Mouse (Mus musculus) heart, embryonic 14.5 days (tissue): Measurements from ENCODE around the gene Arhgap6. TPM values are rescaled to one million over a fixed set of nuclear protein-coding genes. Genes with fewer than 3 reads are reported as not detected.

ENCODE experiments used
- ATAC-seq: fragments of 200-750 bp; cut with Nextera tagmentation; 2 replicates; pipeline ENCODE4 v1.8.0; 2017; ENCODE audit warnings: low read depth, moderate TSS enrichment; ENCODE audit not compliant: insufficient number of reproducible peaks, insufficient read depth, low FRiP score
- H3K27ac ChIP-seq, 2 experiments: fragments of 200-500 bp in 1 of 2; fragments of 300-500 bp in 1 of 2; sonication (generic) in 1 of 2; replicated peaks in 1 of 2; 2 replicates each; pipeline ENCODE4 v1.5.1; 2012 to 2014; ENCODE audit warnings: low read depth in 2 of 2, low read length in 2 of 2, control low read depth in 1 of 2, mild to moderate bottlenecking in 1 of 2, mixed read lengths in 1 of 2; ENCODE audit not compliant: control insufficient read depth in 1 of 2, insufficient read depth in 1 of 2
- H3K27me3 ChIP-seq: fragments of 300-500 bp; sonication (generic); 2 replicates; pipeline ENCODE4 v1.6.1; 2014; ENCODE audit warnings: mild to moderate bottlenecking, low read length, control low read depth; ENCODE audit not compliant: control insufficient read depth, insufficient read depth
- H3K36me3 ChIP-seq: fragments of 300-500 bp; sonication (generic); 2 replicates; pipeline ENCODE4 v1.6.1; 2014; ENCODE audit warnings: mild to moderate bottlenecking, control low read depth, low read length, mixed read lengths; ENCODE audit not compliant: control insufficient read depth, insufficient read depth
- H3K4me1 ChIP-seq, 2 experiments: fragments of 200-500 bp in 1 of 2; fragments of 300-500 bp in 1 of 2; sonication (generic) in 1 of 2; 2 replicates each; pipeline ENCODE4 v1.6.1; 2012 to 2014; ENCODE audit warnings: low read length in 2 of 2, control low read depth in 1 of 2, mixed read lengths in 1 of 2; ENCODE audit not compliant: control insufficient read depth in 2 of 2, insufficient read depth in 2 of 2
- H3K4me2 ChIP-seq: fragments of 300-500 bp; sonication (generic); 2 replicates; pipeline ENCODE4 v1.6.1; 2014; ENCODE audit warnings: mild to moderate bottlenecking, low read length
- H3K4me3 ChIP-seq, 2 experiments: fragments of 200-500 bp in 1 of 2; fragments of 300-500 bp in 1 of 2; sonication (generic) in 1 of 2; 2 replicates each; pipeline ENCODE4 v1.5.1; 2012 to 2014; ENCODE audit warnings: low read length in 2 of 2, mild to moderate bottlenecking in 2 of 2, control low read depth in 1 of 2, low read depth in 1 of 2, moderate library complexity in 1 of 2; ENCODE audit not compliant: control insufficient read depth in 1 of 2, insufficient read depth in 1 of 2
- H3K9ac ChIP-seq: fragments of 300-500 bp; sonication (generic); 2 replicates; pipeline ENCODE4 v1.6.1; 2014; ENCODE audit warnings: mild to moderate bottlenecking, low read length
- H3K9me3 ChIP-seq: fragments of 300-500 bp; sonication (generic); 2 replicates; pipeline ENCODE4 v1.6.1; 2016; ENCODE audit warnings: low read length, control low read depth; ENCODE audit not compliant: control insufficient read depth
- WGBS: fragments of 180-500 bp; shearing (Covaris S2); extraction: QIAGEN DNeasy Blood & Tissue Kit; methylation state at CpG from one replicate; pipeline ENCODE4 v1.1.7; 2014; 5-methylcytosine and 5-hydroxymethylcytosine counted together
- polyA plus RNA-seq: library from polyadenylated mRNA; unstranded; fragments of >200 nt; fragmentation: Nextera tagmentation; extraction: Ambion mirVana; gene quantifications from 2 replicates; pipeline ENCODE4 v1.2.1, GENCODE M21; 2014

Arhgap6 gene
- polyA plus RNA-seq, 1 experiment from 2014 or later: 7.2 TPM

- Histone ChIP-seq H3K36me3 (no peaks in the 10 kb centered on the region), H3K4me3 (no peak overlapping the region), H3K9ac (no peak overlapping the region), H3K4me2 (no peak overlapping the region), H3K27me3 (no peaks in the 10 kb centered on the region), H3K4me1 (no peaks in the 10 kb centered on the region), H3K27ac (no peak overlapping the region), H3K9me3 (no peaks in the 10 kb centered on the region)
- ATAC-seq: no peak
- 81% methylated on average over 2 of the region's 2 CpGs for WGBS
Observed at GRCm38 (mm10) chrX:169178634-169179033, 383.7 kb downstream of the Arhgap6 start.

DNA sequence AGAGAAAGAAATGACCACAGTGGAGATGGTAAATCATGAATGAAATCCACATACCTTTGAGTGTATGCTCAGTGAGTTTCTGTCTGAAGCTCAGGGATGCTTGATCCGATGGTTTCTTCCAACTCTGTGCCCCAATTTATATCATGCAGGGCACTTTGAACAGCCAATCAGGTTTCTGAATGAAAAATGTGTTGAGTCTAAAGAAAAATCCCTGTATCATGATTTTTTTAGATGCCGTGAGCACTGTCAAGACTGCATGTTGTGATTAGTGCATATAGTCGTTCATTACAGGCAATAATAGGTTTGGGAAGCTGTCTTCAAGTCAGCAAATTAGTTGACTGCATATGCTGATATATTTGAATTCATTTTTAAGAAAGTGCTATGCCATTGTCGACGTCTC is 392.2 kb downstream of the Arhgap6 start, which contains the start of gene Amelx:
Gene Amelx, minus strand, starts transcription at position 101 of the 400 bp plus-strand sequence.
- 73% methylated on average over 5 of the region's 5 CpGs for WGBS
- no peaks in the 10 kb centered on the region for H3K4me1 ChIP-seq
- no peak within 1 kb of the TSS for H3K27ac ChIP-seq
- no peak within 1 kb of the TSS for H3K4me3 ChIP-seq
- no peak within 1 kb of the TSS for H3K9ac ChIP-seq
- no peak within 1 kb of the TSS for H3K4me2 ChIP-seq
- ATAC-seq: no peak
- no peaks in the 10 kb centered on the region for H3K9me3 ChIP-seq
- H3K36me3 ChIP-seq: no peaks in the 10 kb centered on the region
- no peaks in the 10 kb centered on the region for H3K27me3 ChIP-seq

DNA sequence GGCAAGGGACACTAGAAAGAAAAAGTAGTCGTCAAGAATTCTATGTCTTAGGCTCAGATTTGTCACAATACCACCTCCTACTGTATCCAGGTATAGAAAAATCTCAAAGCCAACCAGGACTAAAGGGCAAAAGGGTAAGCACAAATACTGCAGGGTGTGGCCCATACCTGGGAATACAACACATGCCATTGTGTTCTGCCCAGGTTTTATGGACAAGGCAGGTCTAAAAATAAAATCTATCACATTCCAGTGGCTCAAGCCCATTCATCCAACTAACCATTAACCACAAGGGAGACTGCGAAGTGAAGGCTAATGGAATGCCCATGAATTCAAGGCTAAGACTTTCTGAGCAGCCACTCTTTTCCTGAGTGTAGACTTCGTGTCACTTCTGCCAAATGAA is 415.1 kb downstream of the Arhgap6 start:
- no peak overlapping the region for H3K9ac ChIP-seq
- H3K9me3 ChIP-seq: no peaks in the 10 kb centered on the region
- no peak overlapping the region for H3K4me3 ChIP-seq
- no peak for ATAC-seq
- no peak overlapping the region for H3K27ac ChIP-seq
- WGBS: 67% methylated on average over 3 of the region's 3 CpGs
- H3K36me3 ChIP-seq: no peaks in the 10 kb centered on the region
- H3K4me1 ChIP-seq: 0 out of 4 replicates have a peak, but pooled peaks cover 2% of the 10 kb centered on the region in 2 experiments
- H3K4me2 ChIP-seq: no peak overlapping the region
- H3K27me3 ChIP-seq: no peaks in the 10 kb centered on the region

GRCm38 (mm10) chrX:169220064-169220463 is 425.2 kb downstream of the Arhgap6 start:
- ATAC-seq: no peak
- Histone ChIP-seq H3K4me1 (peaks cover 0 to 3% of the 10 kb centered on the region in 2 experiments; a peak in 1 of 4 replicates), H3K4me2 (no peak overlapping the region), H3K27me3 (no peaks in the 10 kb centered on the region), H3K4me3 (no peak overlapping the region), H3K9ac (no peak overlapping the region), H3K27ac (no peak overlapping the region), H3K9me3 (no peaks in the 10 kb centered on the region), H3K36me3 (no peaks in the 10 kb centered on the region)
- WGBS: 45% methylated on average over 8 of the region's 8 CpGs

GRCm38 (mm10) chrX:169222357-169223062 is 427.6 kb downstream of the Arhgap6 start:
- H3K36me3 ChIP-seq: no peaks in the 10 kb centered on the region
- H3K4me3 ChIP-seq: no peak overlapping the region
- no peaks in the 10 kb centered on the region for H3K27me3 ChIP-seq
- H3K9me3 ChIP-seq: no peaks in the 10 kb centered on the region
- no peak overlapping the region for H3K9ac ChIP-seq
- H3K4me1 ChIP-seq: peaks cover 0 to 3% of the 10 kb centered on the region in 2 experiments; a peak in 1 of 4 replicates
- 27% methylated on average over 3 of the region's 3 CpGs for WGBS
- no peak overlapping the region for H3K4me2 ChIP-seq
- H3K27ac ChIP-seq: no peak overlapping the region
- ATAC-seq: no peak

DNA sequence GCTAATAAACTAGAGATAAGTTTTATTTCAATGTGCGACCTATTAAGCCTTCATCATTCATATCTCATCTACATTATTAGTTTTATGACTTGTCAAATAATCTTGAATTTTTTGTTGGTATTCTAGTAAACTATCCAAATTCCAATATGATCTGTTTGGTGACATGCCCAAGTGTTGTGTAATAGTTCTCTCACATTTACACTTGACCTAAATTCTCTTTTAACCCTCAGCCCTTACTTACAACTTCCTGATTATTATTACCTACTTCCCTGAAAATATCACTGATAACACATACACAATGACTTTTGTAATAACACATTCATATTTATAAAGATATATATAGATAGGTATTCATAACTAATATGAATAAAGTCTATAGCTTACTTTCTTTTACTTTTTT is 461.0 kb downstream of the Arhgap6 start:
- no peak overlapping the region for H3K27ac ChIP-seq
- H3K27me3 ChIP-seq: no peaks in the 10 kb centered on the region
- H3K4me3 ChIP-seq: no peak overlapping the region
- H3K9me3 ChIP-seq: no peaks in the 10 kb centered on the region
- ATAC-seq: no peak
- no peaks in the 10 kb centered on the region for H3K4me1 ChIP-seq
- no peak overlapping the region for H3K9ac ChIP-seq
- 75% methylated on average over 1 of the region's 1 CpGs for WGBS
- H3K36me3 ChIP-seq: no peaks in the 10 kb centered on the region
- no peak overlapping the region for H3K4me2 ChIP-seq

DNA sequence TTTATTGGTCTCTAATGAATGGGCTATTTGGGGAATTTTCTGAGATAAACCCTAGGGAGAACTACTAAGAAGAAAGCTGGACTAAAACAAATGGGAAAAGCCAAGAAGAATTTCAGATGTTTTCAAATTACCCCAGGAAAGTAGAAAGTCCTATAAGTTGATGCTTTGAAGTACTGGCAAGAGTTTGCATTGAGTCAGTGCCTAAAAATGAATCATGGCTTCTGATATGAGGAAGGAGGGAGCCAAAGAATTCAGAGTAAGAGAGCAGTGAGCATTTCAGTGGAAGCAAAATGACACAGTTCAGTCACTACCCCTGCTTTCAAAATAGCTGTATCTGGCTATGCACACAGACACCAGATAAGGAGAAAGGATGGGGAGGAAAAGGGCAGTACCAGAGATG is 461.8 kb downstream of the Arhgap6 start:
- H3K4me3 ChIP-seq: no peak overlapping the region
- no peaks in the 10 kb centered on the region; a peak in 1 of 4 replicates for H3K4me1 ChIP-seq
- no peak overlapping the region for H3K9ac ChIP-seq
- H3K27me3 ChIP-seq: no peaks in the 10 kb centered on the region
- no peak for ATAC-seq
- H3K27ac ChIP-seq: no peak overlapping the region
- no peak overlapping the region for H3K4me2 ChIP-seq
- H3K9me3 ChIP-seq: no peaks in the 10 kb centered on the region
- H3K36me3 ChIP-seq: no peaks in the 10 kb centered on the region

- Histone ChIP-seq H3K9ac (no peak overlapping the region), H3K4me2 (no peak overlapping the region), H3K27ac (no peak overlapping the region), H3K36me3 (no peaks in the 10 kb centered on the region), H3K4me3 (no peak overlapping the region), H3K27me3 (no peaks in the 10 kb centered on the region), H3K4me1 (no peaks in the 10 kb centered on the region; a peak in 1 of 4 replicates), H3K9me3 (no peaks in the 10 kb centered on the region)
- 62% methylated on average over 3 of the region's 3 CpGs for WGBS
- no peak for ATAC-seq
Observed at GRCm38 (mm10) chrX:169261034-169261433, 466.1 kb downstream of the Arhgap6 start.
